Mouse (Mus musculus): Measurements from ENCODE around the gene Try10. TPM values are rescaled to one million over a fixed set of nuclear protein-coding genes. Genes with fewer than 3 reads are reported as not detected.
"Not testable (repeated sequence)": the region's sequence is repeated elsewhere in the genome, so short reads cannot be mapped to it uniquely, and the experiment has no call there.

The Try10 gene
- polyA plus RNA-seq (2015; fragmentation: Nextera tagmentation; extraction: Ambion mirVana): not detected in 2 replicates

- Histone ChIP-seq H3K27ac (ENCODE audit: low read length) (no peak within 1 kb of the TSS), H3K9me3 (ENCODE audit: low read length) (no peaks in the 10 kb centered on the region), H3K9ac (replicated peaks; ENCODE audit: low read depth) (no peak within 1 kb of the TSS), H3K4me1 (ENCODE audit: insufficient read depth, low read depth, low read length) (no peaks in the 10 kb centered on the region), H3K4me3 (ENCODE audit: low read depth, low read length) (no peak within 1 kb of the TSS), H3K4me2 (replicated peaks; ENCODE audit: low read depth, low read length) (no peak within 1 kb of the TSS), H3K27me3 (replicated peaks; ENCODE audit: insufficient read depth, low read length) (no peaks in the 10 kb centered on the region), H3K36me3 (ENCODE audit: insufficient read depth, low read length) (no peaks in the 10 kb centered on the region)
- ATAC-seq (no peak), DNase-seq (ENCODE audit: low spot score) (no peak)
- WGBS: 52% methylated on average over 2 of the region's 2 CpGs
- TF ChIP-seq CTCF (IDR thresholded peaks at IDR 0.05): no peak
- TF ChIP-seq EP300 (IDR thresholded peaks at IDR 0.05): no peak
Observed at GRCm38 (mm10) chr6:41353932-41354331, at the start of gene Try10. TSS of gene Try10 (plus strand) at chr6:41354105.

GRCm38 (mm10) chr6:41316741-41317140, 37.2 kb upstream of the Try10 start, which contains the start of gene Try5:
TSS of gene Try5 (minus strand) at chr6:41316841.
- H3K27me3 ChIP-seq (replicated peaks; ENCODE audit: insufficient read depth, low read length); H3K9me3 ChIP-seq (ENCODE audit: low read length); ATAC-seq; H3K27ac ChIP-seq (ENCODE audit: low read length); H3K4me2 ChIP-seq (replicated peaks; ENCODE audit: low read depth, low read length); H3K4me3 ChIP-seq (ENCODE audit: low read depth, low read length); H3K9ac ChIP-seq (replicated peaks; ENCODE audit: low read depth); H3K36me3 ChIP-seq (ENCODE audit: insufficient read depth, low read length); DNase-seq (ENCODE audit: low spot score); H3K4me1 ChIP-seq (ENCODE audit: insufficient read depth, low read depth, low read length): not testable (repeated sequence)
- 49% methylated on average over 3 of the region's 3 CpGs for whole genome bisulfite sequencing

GRCm38 (mm10) chr6:41373772-41374171, 19.9 kb downstream of the Try10 start:
- H3K4me3 ChIP-seq (ENCODE audit: low read depth, low read length); H3K27ac ChIP-seq (ENCODE audit: low read length); H3K36me3 ChIP-seq (ENCODE audit: insufficient read depth, low read length); H3K27me3 ChIP-seq (replicated peaks; ENCODE audit: insufficient read depth, low read length); H3K4me1 ChIP-seq (ENCODE audit: insufficient read depth, low read depth, low read length); ATAC-seq; H3K4me2 ChIP-seq (replicated peaks; ENCODE audit: low read depth, low read length); H3K9me3 ChIP-seq (ENCODE audit: low read length); DNase-seq (ENCODE audit: low spot score); H3K9ac ChIP-seq (replicated peaks; ENCODE audit: low read depth): not testable (repeated sequence)
- WGBS: 100% methylated on average over 1 of the region's 2 CpGs

- DNase-seq (ENCODE audit: low spot score); H3K9ac ChIP-seq (replicated peaks; ENCODE audit: low read depth); H3K4me3 ChIP-seq (ENCODE audit: low read depth, low read length); H3K4me1 ChIP-seq (ENCODE audit: insufficient read depth, low read depth, low read length); H3K9me3 ChIP-seq (ENCODE audit: low read length); H3K4me2 ChIP-seq (replicated peaks; ENCODE audit: low read depth, low read length); H3K27ac ChIP-seq (ENCODE audit: low read length); ATAC-seq; H3K27me3 ChIP-seq (replicated peaks; ENCODE audit: insufficient read depth, low read length); H3K36me3 ChIP-seq (ENCODE audit: insufficient read depth, low read length): not testable (repeated sequence)
Observed at GRCm38 (mm10) chr6:41377578-41377977, 23.7 kb downstream of the Try10 start, which contains the start of gene Prss3. TSS of gene Prss3 (minus strand) at chr6:41377678.

- no peaks in the 10 kb centered on the region for H3K4me1 ChIP-seq (ENCODE audit: insufficient read depth, low read depth, low read length)
- H3K27ac ChIP-seq (ENCODE audit: low read length): no peak overlapping the region
- H3K4me3 ChIP-seq (ENCODE audit: low read depth, low read length): no peak overlapping the region
- ATAC-seq (no peak), DNase-seq (ENCODE audit: low spot score) (no peak)
- WGBS: 65% methylated on average over 2 of the region's 2 CpGs
- H3K9me3 ChIP-seq (ENCODE audit: low read length): no peaks in the 10 kb centered on the region
- TF ChIP-seq EP300 (IDR thresholded peaks at IDR 0.05): no peak
- TF ChIP-seq CTCF (IDR thresholded peaks at IDR 0.05): no peak
- no peaks in the 10 kb centered on the region for H3K27me3 ChIP-seq (replicated peaks; ENCODE audit: insufficient read depth, low read length)
- no peak overlapping the region for H3K9ac ChIP-seq (replicated peaks; ENCODE audit: low read depth)
- no peak overlapping the region for H3K4me2 ChIP-seq (replicated peaks; ENCODE audit: low read depth, low read length)
- no peaks in the 10 kb centered on the region for H3K36me3 ChIP-seq (ENCODE audit: insufficient read depth, low read length)
Observed at GRCm38 (mm10) chr6:41386781-41387180, 32.9 kb downstream of the Try10 start.

- H3K9me3 ChIP-seq (ENCODE audit: low read length): not testable (repeated sequence)
- 41% methylated on average over 1 of the region's 1 CpGs for WGBS
Observed at GRCm38 (mm10) chr6:41391640-41392039, 37.7 kb downstream of the Try10 start.

GRCm38 (mm10) chr6:41392056-41392455, 38.2 kb downstream of the Try10 start, which contains the start of gene Gm5771:
TSS of gene Gm5771 (plus strand) at chr6:41392356.
- not testable (repeated sequence) for H3K27ac ChIP-seq (ENCODE audit: low read length); ATAC-seq; H3K27me3 ChIP-seq (replicated peaks; ENCODE audit: insufficient read depth, low read length); H3K9me3 ChIP-seq (ENCODE audit: low read length); H3K4me2 ChIP-seq (replicated peaks; ENCODE audit: low read depth, low read length); H3K4me1 ChIP-seq (ENCODE audit: insufficient read depth, low read depth, low read length); H3K4me3 ChIP-seq (ENCODE audit: low read depth, low read length); H3K9ac ChIP-seq (replicated peaks; ENCODE audit: low read depth); DNase-seq (ENCODE audit: low spot score); H3K36me3 ChIP-seq (ENCODE audit: insufficient read depth, low read length)

More at GRCm38 (mm10) chr6:41391640-41392039, 37.7 kb downstream of the Try10 start:
- not testable (repeated sequence) for H3K4me3 ChIP-seq (ENCODE audit: low read depth, low read length); H3K27me3 ChIP-seq (replicated peaks; ENCODE audit: insufficient read depth, low read length); H3K4me2 ChIP-seq (replicated peaks; ENCODE audit: low read depth, low read length); H3K27ac ChIP-seq (ENCODE audit: low read length); H3K9ac ChIP-seq (replicated peaks; ENCODE audit: low read depth); DNase-seq (ENCODE audit: low spot score); H3K4me1 ChIP-seq (ENCODE audit: insufficient read depth, low read depth, low read length); H3K36me3 ChIP-seq (ENCODE audit: insufficient read depth, low read length); ATAC-seq

Other genes with a start within 250 kb of the Try10 start
- not detected in 2 replicates for gene Try4, start 51.8 kb upstream of the Try10 start, polyA plus RNA-seq (2015; fragmentation: Nextera tagmentation; extraction: Ambion mirVana)
- not detected in 2 replicates for gene Try5, start 37.3 kb upstream of the Try10 start, polyA plus RNA-seq (2015; fragmentation: Nextera tagmentation; extraction: Ambion mirVana)
- gene Prss3, start 23.6 kb downstream of the Try10 start, polyA plus RNA-seq (2015; fragmentation: Nextera tagmentation; extraction: Ambion mirVana): not detected in 2 replicates
- not detected in 2 replicates for gene Gm5771, start 38.3 kb downstream of the Try10 start, polyA plus RNA-seq (2015; fragmentation: Nextera tagmentation; extraction: Ambion mirVana)
- not detected in 2 replicates for gene Gm10334, start 92.0 kb downstream of the Try10 start, polyA plus RNA-seq (2015; fragmentation: Nextera tagmentation; extraction: Ambion mirVana)
- gene Prss1, start 104.8 kb downstream of the Try10 start, polyA plus RNA-seq (2015; fragmentation: Nextera tagmentation; extraction: Ambion mirVana): not detected in 2 replicates
- not detected in 2 replicates for gene Prss2, start 167.7 kb downstream of the Try10 start, polyA plus RNA-seq (2015; fragmentation: Nextera tagmentation; extraction: Ambion mirVana)